Mouse (Mus musculus) cerebellum, postnatal 25 days (tissue): ENCODE measurements at regions not wholly inside any gene's neighbourhood (a gene's known extent, or its start where the extent isn't known, plus 50 kb on each side); places are given as distances from the start of the nearest gene placed in this dataset.
"Not testable (repeated sequence)": the region's sequence is repeated elsewhere in the genome, so short reads cannot be mapped to it uniquely, and the experiment has no call there.

ENCODE experiments used
- DNase-seq, 2 experiments: peaks; one replicate each; pipeline ENCODE4 v3.0.0; 2021; ENCODE audit warnings: mixed read lengths in 2 of 2

DNA sequence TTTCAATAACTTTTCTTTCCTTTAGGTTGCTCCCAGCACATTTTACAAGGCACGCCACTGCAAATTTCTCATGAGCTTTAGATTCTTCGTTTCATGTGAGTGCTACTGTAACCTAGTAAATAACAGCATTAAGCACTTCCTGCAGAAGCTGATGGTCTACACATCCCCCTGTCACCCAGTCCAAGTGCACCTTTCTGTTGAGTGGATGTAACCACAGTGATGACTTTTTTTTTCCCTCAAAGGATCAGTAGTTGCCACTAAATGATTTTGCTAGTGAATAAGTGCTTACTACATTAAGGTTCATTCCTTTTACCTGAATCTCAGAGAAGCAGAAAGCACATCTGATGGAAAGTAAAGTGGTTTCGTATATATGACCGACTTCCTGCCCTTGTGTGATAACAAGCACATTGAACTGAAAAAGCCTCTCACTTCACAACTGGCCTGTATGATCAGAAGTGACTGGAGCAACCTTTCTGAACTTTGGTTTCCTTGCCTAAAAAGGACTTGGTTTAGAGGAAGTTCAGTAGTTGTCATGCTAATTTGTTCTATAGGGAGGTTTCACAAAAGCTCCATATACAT is 453.0 kb upstream of the Klf6 start:
- no peak for DNase-seq

DNA sequence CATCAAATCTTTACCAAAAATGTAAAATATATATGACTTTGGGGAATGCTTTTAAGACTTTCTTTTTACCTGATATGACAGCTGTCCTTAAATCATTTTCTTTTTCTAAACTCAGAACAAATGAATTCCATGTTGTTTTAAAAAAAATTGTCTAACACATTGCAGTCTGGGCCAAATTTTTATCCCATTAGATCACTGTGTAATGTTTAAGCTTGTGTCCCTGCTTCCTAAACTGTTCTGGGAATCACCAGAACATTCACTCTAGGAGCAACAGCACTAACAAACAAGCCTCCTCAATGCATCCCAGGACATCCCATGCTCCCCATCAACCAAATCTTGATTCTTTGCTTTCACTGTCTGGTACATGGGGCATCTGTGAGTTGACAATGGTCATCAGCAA is 449.2 kb upstream of the Klf6 start:
- DNase-seq = no peak

DNA sequence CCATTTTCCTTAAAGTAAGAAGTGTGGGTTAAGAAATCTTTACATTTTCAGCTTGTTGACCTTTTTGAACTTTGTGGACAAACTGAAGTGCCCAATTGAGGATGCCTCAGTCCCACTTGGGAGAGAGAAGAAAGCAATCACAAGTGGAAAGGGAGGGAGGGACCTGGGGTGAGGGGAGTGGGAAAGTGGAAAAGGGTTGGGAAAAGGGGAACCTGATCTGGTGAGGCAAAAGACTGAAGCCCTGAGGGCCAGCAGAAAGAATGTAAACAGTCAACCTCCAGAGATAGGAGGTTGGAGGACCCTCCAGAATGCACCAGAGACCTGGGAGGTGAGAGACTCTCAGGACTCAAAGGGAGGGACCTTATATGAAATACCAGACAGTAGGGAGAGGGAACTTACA is 448.3 kb upstream of the Klf6 start:
- DNase-seq = not testable (repeated sequence)

DNA sequence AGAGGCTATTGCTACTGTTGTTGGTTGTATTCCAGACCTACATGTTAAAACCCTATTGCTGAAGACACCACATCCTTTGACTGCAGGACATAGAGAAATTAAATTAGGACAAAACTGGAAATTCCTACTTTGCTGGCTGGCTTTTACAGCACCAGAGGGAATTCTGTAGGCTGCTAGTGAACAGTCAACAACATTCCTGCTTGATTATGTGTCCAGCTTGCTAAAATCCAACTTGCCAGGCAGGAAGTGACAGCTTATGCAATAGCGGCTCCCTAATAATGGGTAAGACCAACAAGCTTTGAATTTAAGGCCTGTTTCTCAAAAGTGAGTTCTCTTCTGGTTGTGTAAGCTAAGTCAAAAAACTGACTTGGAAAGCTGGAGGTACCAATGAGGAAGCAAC is 437.2 kb upstream of the Klf6 start:
- no peak for DNase-seq

DNA sequence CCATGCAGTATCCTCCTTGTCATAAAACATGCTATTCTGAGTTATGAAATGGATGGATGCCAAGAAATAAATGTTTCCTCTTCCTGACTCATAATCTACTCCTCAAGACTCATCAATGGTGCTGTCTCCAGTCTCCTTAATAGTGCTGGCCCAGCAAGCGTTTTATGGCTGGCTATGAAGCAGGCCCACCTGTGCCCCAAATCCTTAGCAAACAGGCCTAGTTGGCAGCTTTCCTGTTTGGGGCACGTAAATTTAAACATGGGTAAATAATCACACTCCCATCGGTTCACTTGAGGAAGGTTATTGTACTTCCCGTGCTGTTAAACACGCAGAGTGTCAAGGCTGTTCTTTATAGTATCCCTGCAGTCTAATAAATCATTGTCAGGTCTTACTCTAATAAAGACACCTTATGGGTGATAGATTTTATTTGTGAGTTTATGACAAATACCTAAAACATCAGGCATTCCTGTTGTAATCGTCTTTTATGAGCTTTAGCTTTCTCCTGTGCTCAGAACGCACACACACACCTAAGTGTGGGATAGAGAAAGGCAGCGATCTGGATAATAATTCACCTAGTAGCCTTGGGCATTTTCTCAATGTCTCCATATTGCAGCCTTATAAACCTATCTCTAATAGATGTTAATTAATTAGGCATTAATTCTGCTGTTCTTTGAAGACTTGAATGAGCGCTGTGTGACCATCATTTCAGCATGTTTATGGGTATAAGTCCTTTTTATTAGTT is 435.6 kb upstream of the Klf6 start:
- DNase-seq = no peak

DNA sequence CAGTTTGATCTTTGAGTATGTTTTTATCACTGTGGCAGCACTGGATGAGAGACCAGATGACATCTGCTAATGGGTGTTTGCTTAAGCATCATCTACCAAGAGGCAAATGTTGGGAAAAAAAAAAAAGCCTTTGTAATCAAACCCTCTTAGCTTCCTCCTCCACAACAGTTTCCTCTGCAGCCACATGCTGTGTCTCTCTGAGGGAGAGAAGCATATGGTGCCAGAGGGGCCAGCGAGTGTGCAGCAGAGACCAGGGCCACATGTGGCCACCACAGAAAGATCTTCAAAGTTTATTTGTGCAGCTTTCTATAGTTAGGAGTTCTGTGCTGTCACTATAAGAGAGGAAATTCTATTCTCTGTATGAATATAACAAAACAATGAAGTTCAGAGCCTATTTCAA is 427.6 kb upstream of the Klf6 start:
- DNase-seq = no peak

DNA sequence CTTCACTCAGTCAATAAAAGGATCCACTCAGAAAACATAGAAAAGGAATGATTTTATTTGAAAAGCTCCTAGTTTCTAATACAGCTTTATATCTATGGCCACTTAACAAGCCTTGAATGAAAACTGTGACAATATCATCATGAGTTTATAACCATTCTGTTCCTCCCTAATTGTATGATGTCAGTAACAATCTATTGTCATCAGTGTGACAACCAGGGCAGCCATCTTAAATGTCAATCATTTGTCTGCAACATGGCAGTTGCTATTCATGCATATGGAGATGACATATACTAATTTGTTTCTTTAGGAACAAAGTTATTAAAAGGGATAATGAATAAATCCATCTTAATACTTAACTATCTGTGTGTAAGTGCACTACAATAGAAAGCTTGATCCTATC is 426.2 kb upstream of the Klf6 start:
- no peak for DNase-seq

DNA sequence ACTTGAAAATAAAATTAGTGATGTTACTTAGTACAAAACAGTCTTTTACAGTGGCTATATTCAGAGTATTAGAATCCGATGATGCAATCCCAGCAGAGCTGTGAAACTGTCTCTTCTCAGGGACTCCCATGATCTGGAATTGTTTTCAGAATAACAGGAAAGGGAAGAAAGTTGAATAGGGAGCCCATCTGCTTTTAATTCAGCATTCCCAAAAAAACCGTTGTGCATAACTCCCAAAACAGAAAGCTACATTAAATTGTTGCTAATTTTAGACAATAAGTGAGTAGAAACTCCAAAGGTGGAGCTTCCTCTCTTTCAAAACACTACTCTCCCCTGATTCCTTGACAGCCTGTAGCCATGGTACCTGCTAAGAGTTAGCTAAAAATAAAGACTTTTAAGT is 425.1 kb upstream of the Klf6 start:
- DNase-seq = no peak

DNA sequence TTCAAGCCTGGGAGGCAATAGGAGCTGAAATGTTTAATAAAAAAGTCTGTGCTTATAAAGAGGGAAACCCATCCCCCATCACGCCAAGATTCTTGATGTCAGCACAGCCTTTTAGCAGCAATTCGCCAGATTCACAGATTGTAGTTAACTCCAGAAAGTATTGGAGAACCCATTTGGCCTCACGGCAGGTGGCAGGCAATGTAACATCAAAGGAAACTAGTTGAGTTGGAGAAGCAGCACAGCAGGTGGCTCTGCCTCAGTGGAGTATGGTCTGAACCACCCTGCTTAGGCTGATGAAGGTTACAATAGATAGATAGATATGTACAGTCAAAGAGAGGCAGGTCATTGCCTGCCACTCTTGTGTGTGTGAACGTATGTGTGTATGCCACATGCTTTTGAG is 420.8 kb upstream of the Klf6 start:
- DNase-seq = no peak

DNA sequence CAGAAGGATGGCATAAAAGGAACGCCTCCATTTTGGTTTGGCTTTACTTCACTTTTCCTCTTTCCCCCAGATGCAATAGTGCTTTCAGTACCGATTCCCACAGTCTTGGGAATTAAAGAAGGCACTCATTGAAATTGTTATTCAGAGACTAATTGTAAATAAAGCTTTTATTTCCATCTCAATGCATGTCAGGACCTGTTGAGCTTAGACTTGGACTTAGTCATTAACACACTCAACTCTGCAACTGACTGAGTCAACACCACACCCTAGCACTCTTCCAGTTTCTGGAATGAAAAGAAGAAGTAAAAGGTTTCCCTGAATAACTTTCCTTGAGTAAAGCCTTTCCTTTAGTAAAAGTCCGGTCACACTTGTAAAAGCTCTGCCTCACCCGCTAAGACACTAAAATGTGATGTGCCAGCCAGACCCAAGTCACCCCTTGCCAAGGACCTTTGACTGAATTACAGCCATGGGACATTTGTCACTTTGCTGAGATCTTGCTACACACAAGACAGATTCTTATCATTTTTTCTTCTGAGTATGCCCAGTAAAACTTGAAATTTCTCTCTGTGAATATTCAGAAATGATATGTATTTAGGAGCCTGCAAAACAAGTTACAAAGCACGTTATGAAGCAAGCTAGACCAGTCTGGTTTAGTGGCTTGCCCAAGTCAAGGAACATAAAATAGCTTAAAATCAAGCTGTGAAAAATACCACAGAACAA is 416.4 kb upstream of the Klf6 start:
- no peak for DNase-seq

DNA sequence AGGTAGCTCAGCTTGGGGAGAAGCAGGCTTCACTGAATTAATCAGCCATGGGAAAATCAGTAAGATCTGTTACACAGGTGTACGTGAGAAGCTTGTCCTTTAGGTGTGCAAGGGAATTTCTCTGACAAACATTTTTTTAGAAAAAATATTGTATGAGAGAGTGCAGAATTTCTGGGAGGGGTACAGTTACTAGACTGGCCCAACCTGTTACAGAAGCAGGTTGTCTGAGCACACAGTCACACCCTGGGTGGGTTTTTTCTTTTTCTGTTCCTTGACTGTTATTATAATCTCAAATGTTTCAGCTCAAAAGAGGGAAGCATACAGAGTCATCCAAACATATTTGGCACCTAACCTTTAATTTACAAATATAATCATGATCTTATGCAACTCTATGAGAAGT is 412.7 kb upstream of the Klf6 start:
- DNase-seq = no peak

DNA sequence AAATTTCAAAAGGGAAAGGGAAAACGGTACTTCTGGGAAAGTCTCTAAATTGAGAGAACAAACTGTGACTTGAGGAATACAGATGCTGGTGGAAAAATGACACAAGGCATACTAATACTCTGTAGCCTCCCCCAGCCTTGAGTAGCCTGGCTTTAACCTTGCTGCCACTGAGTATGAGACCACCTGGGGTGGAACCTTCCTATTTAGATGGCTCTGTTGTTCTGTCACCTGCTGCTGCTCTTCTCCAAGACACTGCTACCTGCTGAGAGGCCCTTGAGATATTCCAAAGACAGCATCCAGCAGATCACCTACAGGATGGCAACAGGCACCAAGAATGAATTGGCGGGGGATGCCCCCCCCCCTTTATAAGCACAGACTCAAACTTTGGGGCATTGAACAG is 380.5 kb upstream of the Klf6 start:
- DNase-seq = no peak

DNA sequence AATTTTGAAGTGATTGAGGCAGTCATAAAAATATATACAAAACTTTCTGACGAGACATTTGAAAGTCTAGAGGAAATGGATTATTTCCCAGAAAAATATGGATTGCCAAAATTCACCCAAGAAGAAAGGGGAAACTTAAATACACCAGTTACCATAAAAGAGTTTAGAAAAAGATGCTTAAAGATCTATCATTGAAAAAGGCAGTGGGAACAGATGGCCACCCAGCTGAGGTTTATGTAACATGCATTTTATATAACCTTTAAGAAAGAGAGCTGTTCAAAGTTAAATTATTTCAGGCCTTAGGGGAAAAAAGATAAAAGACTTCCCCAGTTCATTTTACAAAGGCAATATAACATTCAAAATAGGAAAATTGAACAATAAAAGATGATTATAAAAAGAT is 369.0 kb upstream of the Klf6 start:
- no peak for DNase-seq

DNA sequence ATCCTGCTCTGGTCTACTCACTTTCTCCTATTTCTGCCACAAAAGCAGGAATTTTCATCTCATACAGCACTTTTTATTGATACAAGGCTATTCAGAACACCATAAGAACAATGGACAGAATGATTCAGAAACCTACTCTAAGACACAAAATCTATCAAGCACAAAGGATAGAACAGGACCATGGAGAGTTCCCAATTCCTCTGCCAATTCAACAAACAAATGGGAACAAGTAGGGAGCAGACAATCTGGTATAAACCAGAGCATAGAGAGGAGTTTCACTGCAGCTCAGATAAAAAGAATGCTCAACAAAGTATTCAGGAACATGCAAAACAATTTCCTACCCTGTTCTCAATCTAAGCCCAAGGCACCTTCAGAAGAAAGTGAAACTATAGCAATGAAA is 363.7 kb upstream of the Klf6 start:
- DNase-seq = no peak

DNA sequence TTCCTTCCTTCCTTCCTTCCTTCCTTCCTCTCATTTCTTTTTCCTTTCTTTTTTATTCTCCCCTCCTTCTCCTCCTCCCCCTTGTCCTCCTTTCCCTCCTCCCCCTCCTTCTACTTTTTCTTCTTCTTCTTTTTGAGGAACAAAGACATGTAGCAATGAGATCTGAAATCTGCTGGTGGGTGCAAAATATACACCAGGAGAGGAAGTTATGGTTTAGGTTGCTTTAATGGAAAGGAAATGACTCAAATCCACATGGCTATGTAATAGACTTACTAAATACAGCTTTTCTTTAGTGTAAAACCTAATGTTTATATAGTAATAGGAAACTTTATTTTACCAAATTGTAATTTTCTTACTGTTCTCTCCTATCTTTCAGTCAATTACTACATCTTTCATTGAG is 349.5 kb upstream of the Klf6 start:
- no peak for DNase-seq

DNA sequence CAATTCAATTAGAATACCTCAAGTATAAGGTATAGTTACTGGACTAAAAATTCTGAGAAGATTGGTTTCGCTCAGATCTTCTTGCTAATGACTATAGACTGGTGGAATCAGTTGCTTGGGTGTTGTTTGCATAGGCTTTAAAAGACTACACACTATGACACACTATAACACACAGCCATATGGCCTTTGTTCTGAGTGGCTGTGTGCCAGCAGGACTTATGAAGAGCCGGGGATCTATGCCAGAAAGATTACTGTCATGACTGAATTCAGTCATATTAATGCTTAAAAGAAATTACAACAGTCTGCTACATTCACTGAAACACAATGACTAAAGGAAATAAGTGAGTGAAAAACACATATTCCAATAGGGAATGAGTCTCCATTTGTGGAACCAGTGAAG is 345.7 kb upstream of the Klf6 start:
- peak; percentile 40 to 67 for DNase-seq

DNA sequence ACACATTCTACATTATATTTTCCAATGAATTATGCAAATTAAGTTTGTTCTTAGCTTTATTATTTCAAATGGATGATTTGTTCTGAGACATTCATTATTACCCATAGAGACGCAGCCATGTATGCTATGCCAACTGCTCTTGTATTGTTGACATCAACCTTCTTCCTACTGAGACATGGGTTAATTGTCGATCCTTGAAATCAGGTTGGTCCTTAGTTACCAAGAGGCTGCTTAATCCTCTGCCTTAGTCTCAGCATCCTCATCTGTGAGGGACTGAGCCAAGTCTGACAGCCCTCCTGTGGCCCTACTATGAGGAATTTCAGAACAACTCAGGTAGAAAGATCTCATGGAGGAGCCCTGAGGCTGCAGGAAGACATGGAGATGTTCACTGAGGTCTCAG is 345.2 kb upstream of the Klf6 start:
- DNase-seq = no peak

DNA sequence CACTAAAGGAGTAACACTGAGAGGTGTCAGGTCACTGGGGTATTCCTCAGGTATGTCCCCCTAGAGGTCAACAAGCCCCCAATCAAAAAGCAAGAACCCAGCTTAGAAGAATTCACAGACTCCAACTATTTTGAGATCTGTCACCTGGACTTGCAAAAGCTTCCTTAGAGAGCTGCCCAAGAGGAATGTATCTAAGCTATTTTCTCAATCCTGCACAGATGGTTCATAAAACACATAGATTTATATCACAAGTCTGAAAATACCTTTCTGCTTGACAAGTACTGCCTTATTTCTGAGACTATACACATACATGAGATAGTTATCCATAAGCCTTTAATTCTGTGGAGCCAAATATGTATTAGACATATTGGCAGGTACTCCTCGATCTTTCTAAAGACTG is 342.1 kb upstream of the Klf6 start:
- no peak for DNase-seq

DNA sequence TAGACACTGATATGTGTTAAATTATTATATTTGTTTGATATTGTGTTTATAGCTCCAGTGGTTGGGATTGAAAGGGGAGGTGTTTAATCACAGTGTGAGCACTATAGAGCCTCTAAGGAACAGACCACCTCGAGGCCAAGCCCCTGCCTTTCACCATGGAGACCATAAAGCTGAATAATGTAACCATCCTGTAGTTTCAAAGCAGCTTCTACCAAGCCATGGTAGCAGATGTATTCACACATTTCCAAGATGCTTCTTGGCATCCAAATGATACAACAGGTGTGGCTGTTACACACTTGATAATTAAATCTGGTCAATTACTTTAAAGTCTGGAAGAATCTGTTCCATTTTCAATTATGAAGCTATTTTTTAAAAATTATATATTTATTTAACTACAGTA is 341.7 kb upstream of the Klf6 start:
- DNase-seq = no peak

DNA sequence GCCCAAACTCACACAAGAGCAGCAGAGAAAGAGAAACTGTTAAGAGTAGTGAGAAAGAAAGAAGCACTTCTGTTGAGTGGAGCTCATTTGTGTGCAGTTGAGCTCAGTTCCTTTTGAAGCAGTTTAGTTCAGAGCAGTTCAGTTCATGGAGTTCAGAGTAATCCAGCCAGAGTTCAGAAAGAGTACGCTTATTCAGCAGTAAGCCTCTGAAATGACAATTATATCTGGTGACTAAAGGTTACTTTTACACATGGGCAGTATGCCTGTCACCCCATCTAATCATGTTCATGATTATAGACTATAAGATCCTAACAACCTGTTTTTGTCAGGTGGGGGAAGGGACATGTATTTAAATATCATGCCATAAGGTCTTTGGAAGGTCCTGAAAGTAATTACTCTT is 333.9 kb upstream of the Klf6 start:
- no peak for DNase-seq

DNA sequence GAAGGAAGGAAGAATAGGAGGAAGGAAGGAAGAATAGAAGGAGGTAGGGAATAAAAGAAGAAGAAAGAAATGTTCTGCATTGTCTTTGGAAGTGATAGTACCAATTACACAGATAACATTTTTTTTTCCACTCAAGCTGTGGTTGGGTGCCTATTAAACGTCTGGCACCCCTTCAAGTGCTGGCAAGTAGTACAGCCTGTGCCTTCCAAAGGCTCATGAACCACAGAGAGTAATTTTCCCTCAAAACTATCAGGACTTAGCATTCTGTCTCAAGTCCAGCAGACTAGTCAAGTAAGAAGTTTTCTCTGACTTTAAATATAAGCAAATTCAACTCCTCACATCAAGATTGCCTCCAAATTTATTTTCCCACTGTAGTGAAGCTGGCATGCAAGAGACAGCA is 321.0 kb upstream of the Klf6 start:
- no peak for DNase-seq

DNA sequence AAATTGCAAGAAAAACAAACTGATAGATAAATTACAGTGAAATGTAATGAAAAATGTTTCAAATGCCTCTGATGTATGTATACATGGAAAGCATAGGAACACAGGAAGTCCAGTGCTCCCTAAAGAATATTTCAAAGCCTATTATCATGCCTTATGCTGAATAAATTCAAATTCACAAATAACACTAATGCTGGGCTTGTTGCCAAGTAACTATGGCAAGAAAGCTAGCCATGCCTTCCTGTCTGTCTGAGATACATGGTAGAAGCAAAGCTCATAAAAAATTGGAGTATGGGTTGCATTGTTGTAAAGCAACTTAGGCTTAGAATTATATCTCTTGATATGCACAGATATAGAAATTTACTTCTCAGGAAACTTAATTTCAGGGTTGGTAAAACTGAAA is 315.8 kb upstream of the Klf6 start:
- no peak for DNase-seq

DNA sequence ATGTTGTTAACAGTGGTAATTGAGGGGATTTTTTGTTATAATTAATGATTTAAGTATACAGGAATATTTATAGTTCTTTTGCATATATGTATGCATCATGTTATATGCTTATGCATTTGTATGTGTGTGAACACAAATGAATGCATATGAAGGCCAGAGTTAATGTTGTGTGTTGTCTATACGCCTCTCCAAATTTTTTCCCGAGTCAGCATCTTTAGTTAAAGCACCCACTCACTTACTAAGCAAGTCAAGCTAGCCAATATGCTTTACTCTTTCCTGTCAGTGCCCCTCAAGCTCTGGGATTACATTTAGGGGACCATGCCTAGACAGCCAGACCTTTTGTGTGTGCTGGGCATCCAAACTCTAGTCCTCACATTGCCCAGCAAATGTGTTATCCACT is 315.3 kb upstream of the Klf6 start:
- DNase-seq = no peak

DNA sequence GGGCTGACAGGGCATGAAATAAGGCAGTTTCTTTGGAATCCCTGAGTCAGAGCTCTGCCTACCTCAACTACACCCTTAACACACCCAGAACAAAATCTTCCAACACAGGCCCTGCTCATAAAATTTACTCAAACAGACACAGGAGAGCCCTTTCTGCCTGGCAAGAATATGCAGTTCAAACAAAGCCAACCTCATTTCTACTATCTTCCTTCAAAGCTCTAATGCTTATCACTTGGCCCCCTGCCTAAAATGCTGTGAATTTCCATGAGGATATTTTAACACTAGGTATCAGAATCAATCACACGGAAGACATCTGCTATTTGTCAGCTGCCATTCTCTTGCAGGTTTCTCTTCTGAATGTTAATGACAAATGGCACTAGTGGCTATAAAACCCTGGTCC is 314.3 kb upstream of the Klf6 start:
- no peak for DNase-seq

DNA sequence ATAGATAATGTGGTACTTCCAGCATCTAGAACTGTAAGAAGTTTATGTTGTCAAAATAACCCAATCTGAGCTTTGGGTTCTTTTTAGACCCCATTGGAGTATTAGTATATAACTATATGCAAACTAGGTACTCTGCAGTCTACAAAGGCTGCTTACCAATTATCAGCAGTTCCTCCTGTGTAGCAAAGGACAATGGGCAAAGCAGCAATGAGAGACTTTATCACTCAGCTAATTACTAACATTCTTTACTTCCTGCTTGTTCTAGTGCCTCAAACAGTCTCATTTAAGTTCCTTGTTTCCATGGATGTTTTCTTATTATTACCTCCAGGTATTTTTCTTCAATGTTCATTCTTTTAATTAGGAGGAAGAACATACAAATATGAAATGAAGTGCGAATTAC is 312.5 kb upstream of the Klf6 start:
- DNase-seq = no peak
